Mouse (Mus musculus) left cerebral cortex, adult 2 months (tissue): ENCODE data around the gene Plpp3. TPM values are rescaled to one million over a fixed set of nuclear protein-coding genes. Genes with fewer than 3 reads are reported as not detected.

Experiments
- DNase-seq, 2 experiments: peaks; one replicate each; pipeline ENCODE4 v3.0.0; 2021 to 2022; ENCODE audit warnings: low spot score in 2 of 2, mixed read lengths in 1 of 2; ENCODE audit errors: extremely low spot score in 1 of 2
- H3K27ac ChIP-seq: fragments of 200-600 bp; 2 replicates; pipeline ENCODE4 v1.8.1; 2022
- H3K4me3 ChIP-seq: fragments of 200-600 bp; 2 replicates; pipeline ENCODE4 v1.8.1; 2022
- CTCF ChIP-seq: fragments of 200-600 bp; IDR thresholded peaks from 2 replicates; pipeline ENCODE4 v1.8.1; 2022; ENCODE audit warnings: antibody characterized with exemption, mild to moderate bottlenecking, moderate library complexity
- intact Hi-C: fragments of 180-260 bp; cut with DNase I; formaldehyde crosslinking; loops from one replicate; pipeline ENCODE4 v1.15.1; 2025
- total RNA-seq, 2 experiments: library from RNA; stranded (reverse); gene quantifications; 2 replicates each; pipeline ENCODE4 v1.2.3; 2021

Gene Plpp3
- total RNA-seq, 2 experiments from 2014 or later, result 153 to 180 TPM

- intact Hi-C loops, result no loop called here
- peak overlapping the region; percentile 81 for H3K4me3 ChIP-seq
- DNase-seq, result no peak
- H3K27ac ChIP-seq, result peak overlapping the region; percentile 55; the same call in 1 of the 2 replicates
- TF ChIP-seq CTCF, result no peak
Measured at GRCm38 (mm10) chr4:105159531-105159870, 2.4 kb downstream of the Plpp3 start.

GRCm38 (mm10) chr4:105160470-105160869 lies 3.3 kb downstream of the Plpp3 start:
- peak overlapping the region; percentile 81 for H3K4me3 ChIP-seq
- no peak for DNase-seq
- intact Hi-C loops, result no loop called here
- TF ChIP-seq CTCF, result no peak
- H3K27ac ChIP-seq, result peak overlapping the region; percentile 55

DNA sequence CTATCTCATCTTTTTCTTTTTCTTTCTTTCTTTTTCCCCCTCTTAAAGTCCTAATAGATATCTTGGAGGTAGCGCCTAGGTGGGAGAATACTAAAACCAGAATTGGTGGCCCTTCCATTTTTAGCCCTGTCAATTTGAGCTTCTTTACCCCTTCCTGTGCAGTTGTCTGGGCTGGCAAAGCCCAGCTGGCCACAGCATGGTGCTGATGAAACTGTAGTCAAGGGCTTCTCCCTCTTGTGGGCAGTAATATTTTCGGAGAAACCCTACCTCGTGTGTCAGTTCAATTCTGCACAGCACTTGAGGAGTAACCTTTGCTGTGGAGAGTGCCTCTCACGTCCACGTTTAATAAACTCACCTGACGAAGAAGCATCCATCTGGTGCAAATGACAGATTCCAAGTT lies 4.9 kb downstream of the Plpp3 start:
- DNase-seq, result no peak
- intact Hi-C loops, result no loop called here
- TF ChIP-seq CTCF, result no peak; the same call in none of the 2 replicates
- H3K4me3 ChIP-seq, result no peak overlapping the region
- H3K27ac ChIP-seq, result peak overlapping the region; percentile 3; the same call in 1 of the 2 replicates

- DNase-seq, result no peak
- intact Hi-C loops, result no loop called here
Measured at GRCm38 (mm10) chr4:105162676-105163075, 5.5 kb downstream of the Plpp3 start.

GRCm38 (mm10) chr4:105163981-105164411 lies 6.8 kb downstream of the Plpp3 start:
- no peak for TF ChIP-seq CTCF

More at GRCm38 (mm10) chr4:105162676-105163075, 5.5 kb downstream of the Plpp3 start:
- no peak overlapping the region; the same call in 1 of the 2 replicates for H3K27ac ChIP-seq
- H3K4me3 ChIP-seq, result no peak overlapping the region
- TF ChIP-seq CTCF, result no peak

DNA sequence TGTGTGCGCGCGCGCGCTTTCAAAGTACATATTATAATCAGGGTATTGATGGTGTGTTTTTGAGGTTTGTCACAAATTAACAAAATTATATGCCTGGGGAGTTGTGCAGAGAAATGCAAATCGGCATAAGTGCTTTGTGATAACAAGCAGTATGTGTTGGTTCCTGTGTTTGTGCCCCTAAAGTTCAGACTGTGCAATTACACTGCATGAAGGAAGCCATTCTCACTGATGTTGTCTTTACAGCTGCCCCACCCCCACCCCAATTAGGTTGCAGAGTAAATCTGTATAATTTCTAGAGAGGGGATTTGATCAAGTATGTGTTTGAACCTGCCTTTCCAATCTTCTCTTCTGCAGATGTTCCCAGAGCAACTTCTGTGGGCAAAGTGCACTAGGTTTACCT lies 7.8 kb downstream of the Plpp3 start:
- H3K4me3 ChIP-seq, result no peak overlapping the region
- intact Hi-C loops, result no loop called here
- no peak for DNase-seq
- no peak; the same call in 1 of the 2 replicates for TF ChIP-seq CTCF
- H3K27ac ChIP-seq, result no peak overlapping the region

More at GRCm38 (mm10) chr4:105163981-105164411, 6.8 kb downstream of the Plpp3 start:
- intact Hi-C loops, result no loop called here
- Histone ChIP-seq H3K27ac (no peak overlapping the region), H3K4me3 (no peak overlapping the region)
- no peak for DNase-seq

DNA sequence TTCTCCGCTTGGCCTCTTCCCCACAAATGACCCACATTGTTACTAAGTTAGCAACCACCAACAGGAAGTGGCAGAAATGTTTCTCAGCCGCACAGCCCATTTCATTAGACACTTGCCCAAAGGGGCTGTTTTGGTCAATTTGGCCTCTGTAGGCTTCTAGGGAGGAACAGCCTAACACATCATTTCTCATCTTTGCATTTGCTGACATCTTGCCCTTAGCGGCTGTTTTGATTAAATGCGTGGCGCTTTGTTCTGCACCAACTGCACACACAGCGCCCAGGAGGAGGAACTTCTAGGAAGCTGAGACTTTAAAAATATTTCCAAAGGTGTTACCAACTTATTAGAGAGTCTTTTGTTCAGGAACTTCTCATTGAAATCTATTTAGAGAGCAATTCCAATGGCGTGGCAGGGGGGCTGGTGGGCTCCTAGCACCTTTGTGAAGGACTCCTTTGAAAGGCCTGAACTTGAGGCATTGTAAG lies 12.0 kb downstream of the Plpp3 start:
- H3K4me3 ChIP-seq, result no peak overlapping the region
- intact Hi-C loops, result no loop called here
- no peak overlapping the region; the same call in 1 of the 2 replicates for H3K27ac ChIP-seq
- TF ChIP-seq CTCF, result no peak
- no peak for DNase-seq

- no peak overlapping the region for H3K4me3 ChIP-seq
- peak overlapping the region; percentile 47 for H3K27ac ChIP-seq
- TF ChIP-seq CTCF, result no peak
- intact Hi-C loops, result no loop called here
- DNase-seq, result no peak
Measured at GRCm38 (mm10) chr4:105169826-105170810, 13.0 kb downstream of the Plpp3 start.

GRCm38 (mm10) chr4:105170811-105171401 lies 13.8 kb downstream of the Plpp3 start:
- intact Hi-C loops, result no loop called here
- Histone ChIP-seq H3K27ac (peak overlapping the region; percentile 53), H3K4me3 (no peak overlapping the region)
- DNase-seq, result no peak
- no peak for TF ChIP-seq CTCF

- intact Hi-C loops, result no loop called here
- no peak for DNase-seq
- H3K4me3 ChIP-seq, result no peak overlapping the region
Measured at GRCm38 (mm10) chr4:105171432-105171831, 14.3 kb downstream of the Plpp3 start.

DNA sequence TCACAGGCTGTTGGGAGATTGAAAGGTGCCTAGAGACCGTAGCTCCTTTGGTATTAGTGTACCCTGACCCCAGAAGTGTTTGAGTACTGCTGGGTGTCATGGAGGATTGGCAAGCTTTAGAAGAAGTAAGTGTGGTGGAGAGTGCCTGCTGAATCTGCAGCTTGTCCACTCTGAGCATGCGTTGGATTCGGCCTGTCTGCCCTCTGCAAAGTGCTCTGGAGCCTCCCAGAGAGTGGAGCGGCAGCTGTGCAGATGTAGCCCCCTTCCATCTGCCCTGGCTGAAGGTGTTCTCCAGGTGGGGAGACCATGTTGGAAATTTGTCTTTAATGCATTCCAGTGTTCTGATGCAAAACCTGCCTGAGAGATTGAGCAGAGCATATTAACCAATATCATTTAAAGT lies 17.6 kb downstream of the Plpp3 start:
- intact Hi-C loops, result no loop called here
- peak overlapping the region; percentile 62 for H3K27ac ChIP-seq
- TF ChIP-seq CTCF, result no peak
- H3K4me3 ChIP-seq, result no peak overlapping the region
- DNase-seq, result no peak

More at GRCm38 (mm10) chr4:105171432-105171831, 14.3 kb downstream of the Plpp3 start:
- H3K27ac ChIP-seq, result peak overlapping the region; percentile 53
- no peak for TF ChIP-seq CTCF
